Mouse (Mus musculus) heart, adult 11 months (tissue): Measurements from ENCODE around the gene Olfr198.
"Not testable (repeated sequence)": the region's sequence is repeated elsewhere in the genome, so short reads cannot be mapped to it uniquely, and the experiment has no call there.

Experiments used
- DNase-seq: peaks from one replicate; pipeline ENCODE4 v3.0.0; 2022

Olfr198 gene

GRCm38 (mm10) chr16:59203433-59203832 is at the start of gene Olfr198:
Gene Olfr198, minus strand, starts transcription at chr16:59203533.
- not testable (repeated sequence) for DNase-seq

- no peak for DNase-seq
Observed at GRCm38 (mm10) chr16:59249684-59250083, 46.4 kb upstream of the Olfr198 start.

GRCm38 (mm10) chr16:59219667-59220066 is 16.3 kb upstream of the Olfr198 start, which contains the start of gene Olfr199:
Gene Olfr199, minus strand, starts transcription at chr16:59219767.
- DNase-seq, result not testable (repeated sequence)

- DNase-seq, result not testable (repeated sequence)
Observed at GRCm38 (mm10) chr16:59217861-59218260, 14.5 kb upstream of the Olfr198 start.

- no peak for DNase-seq
Observed at GRCm38 (mm10) chr16:59170354-59170753, 33.0 kb downstream of the Olfr198 start, which contains the start of gene Olfr196. Gene Olfr196, minus strand, starts transcription at chr16:59170454.

GRCm38 (mm10) chr16:59151996-59152395 is 51.3 kb downstream of the Olfr198 start:
- no peak for DNase-seq
